Mouse (Mus musculus) liver, adult 2 months (tissue): Measurements from ENCODE around the gene 1700109H08Rik.

Source experiments
- CTCF ChIP-seq: fragments of 200-500 bp; IDR thresholded peaks from 2 replicates; pipeline ENCODE4 v1.5.1; 2011; ENCODE audit warnings: low read depth, low read length, control low read depth
- POLR2A ChIP-seq: fragments of 200-500 bp; IDR thresholded peaks from 2 replicates; pipeline ENCODE4 v1.6.1; 2011; ENCODE audit warnings: low read length, control low read depth; ENCODE audit not compliant: insufficient read depth; ENCODE audit errors: extremely low read depth

GRCm38 (mm10) chr5:3579066-3579465 lies 7.7 kb downstream of the 1700109H08Rik start:
- TF ChIP-seq CTCF (no peak), POLR2A (no peak)
